Mouse (Mus musculus): ENCODE data around the gene Cmtm1.

GRCm38 (mm10) chr8:104332665-104333631 lies 23.0 kb upstream of the Cmtm1 start:
- no peak for TF ChIP-seq CTCF (IDR thresholded peaks at IDR 0.05; ENCODE audit: borderline replicate concordance, insufficient read depth, low read length)
- TF ChIP-seq POLR2A (IDR thresholded peaks at IDR 0.05; ENCODE audit: low read depth, low read length) = no peak
